Mouse (Mus musculus) splenic B cell, adult 2 months (primary cell): ENCODE data around the gene Trim26.
"Not testable (repeated sequence)": the region's sequence is repeated elsewhere in the genome, so short reads cannot be mapped to it uniquely, and the experiment has no call there.

Source experiments
- DNase-seq: peaks from one replicate; pipeline ENCODE4 v3.0.0-alpha.2; 2011; ENCODE audit warnings: low read depth, low spot score
- H3K27me3 ChIP-seq: 2 replicates; pipeline ENCODE4 v1.6.1; 2012; ENCODE audit warnings: mild to moderate bottlenecking, low read length, moderate library complexity, mixed read lengths; ENCODE audit not compliant: control insufficient read depth, poor library complexity, insufficient read depth, severe bottlenecking
- H3K36me3 ChIP-seq: 2 replicates; pipeline ENCODE4 v1.6.1; 2012; ENCODE audit warnings: mild to moderate bottlenecking, low read length, moderate library complexity, mixed read lengths; ENCODE audit not compliant: control insufficient read depth, poor library complexity, insufficient read depth, severe bottlenecking

Trim26 gene

GRCm38 (mm10) chr17:36869284-36869954, 32.5 kb downstream of the Trim26 start, which contains the start of gene Trim10:
Gene Trim10 (plus strand): TSS chr17:36869574.
- Histone ChIP-seq H3K27me3 (no peaks in the 10 kb centered on the region; the same call in 1 of the 2 replicates), H3K36me3 (no peaks in the 10 kb centered on the region)
- no peak for DNase-seq

- Histone ChIP-seq H3K36me3 (no peaks in the 10 kb centered on the region), H3K27me3 (no peaks in the 10 kb centered on the region; the same call in 1 of the 2 replicates)
- DNase-seq, result no peak
Observed at GRCm38 (mm10) chr17:36869955-36870810, 33.2 kb downstream of the Trim26 start.

- Histone ChIP-seq H3K27me3 (no peaks in the 10 kb centered on the region; the same call in 1 of the 2 replicates), H3K36me3 (no peaks in the 10 kb centered on the region)
- DNase-seq, result no peak
Observed at GRCm38 (mm10) chr17:36874636-36875035, 37.7 kb downstream of the Trim26 start.

- Histone ChIP-seq H3K27me3 (no peaks in the 10 kb centered on the region), H3K36me3 (no peaks in the 10 kb centered on the region)
- no peak for DNase-seq
Observed at GRCm38 (mm10) chr17:36883350-36883749, 46.4 kb downstream of the Trim26 start.

GRCm38 (mm10) chr17:36885132-36885790, 48.3 kb downstream of the Trim26 start:
- Histone ChIP-seq H3K27me3 (no peaks in the 10 kb centered on the region), H3K36me3 (no peaks in the 10 kb centered on the region)
- DNase-seq, result no peak

- DNase-seq, result peak; percentile 11
- Histone ChIP-seq H3K36me3 (no peaks in the 10 kb centered on the region), H3K27me3 (no peaks in the 10 kb centered on the region)
Observed at GRCm38 (mm10) chr17:36890073-36890903, 53.4 kb downstream of the Trim26 start, which contains the start of gene Trim40. Gene Trim40 (minus strand): TSS chr17:36890123.

- not testable (repeated sequence) for H3K27me3 ChIP-seq, DNase-seq, H3K36me3 ChIP-seq
Observed at GRCm38 (mm10) chr17:36891496-36891895, 54.6 kb downstream of the Trim26 start.

- peak; percentile 62 for DNase-seq
- no peaks in the 10 kb centered on the region for H3K27me3 ChIP-seq
- no peaks in the 10 kb centered on the region for H3K36me3 ChIP-seq
Observed at GRCm38 (mm10) chr17:36892362-36892761, 55.4 kb downstream of the Trim26 start.

- Histone ChIP-seq H3K36me3 (no peaks in the 10 kb centered on the region), H3K27me3 (no peaks in the 10 kb centered on the region)
- DNase-seq, result no peak
Observed at GRCm38 (mm10) chr17:36893387-36893786, 56.5 kb downstream of the Trim26 start.

GRCm38 (mm10) chr17:36896583-36896982, 59.6 kb downstream of the Trim26 start:
- DNase-seq, result peak; percentile 24
- H3K36me3 ChIP-seq, result no peaks in the 10 kb centered on the region
- no peaks in the 10 kb centered on the region for H3K27me3 ChIP-seq

GRCm38 (mm10) chr17:36897065-36897464, 60.1 kb downstream of the Trim26 start:
- H3K36me3 ChIP-seq, result no peaks in the 10 kb centered on the region
- no peaks in the 10 kb centered on the region for H3K27me3 ChIP-seq
- no peak for DNase-seq

GRCm38 (mm10) chr17:36897552-36898205, 60.7 kb downstream of the Trim26 start, which contains the start of gene Trim31:
Gene Trim31 (plus strand): TSS chr17:36898118.
- DNase-seq, result no peak
- H3K36me3 ChIP-seq, result no peaks in the 10 kb centered on the region
- H3K27me3 ChIP-seq, result no peaks in the 10 kb centered on the region

GRCm38 (mm10) chr17:36899376-36899775, 62.4 kb downstream of the Trim26 start:
- no peaks in the 10 kb centered on the region for H3K36me3 ChIP-seq
- no peak for DNase-seq
- H3K27me3 ChIP-seq, result no peaks in the 10 kb centered on the region

- H3K36me3 ChIP-seq, result no peaks in the 10 kb centered on the region
- no peak for DNase-seq
- no peaks in the 10 kb centered on the region for H3K27me3 ChIP-seq
Observed at GRCm38 (mm10) chr17:36900001-36900400, 63.1 kb downstream of the Trim26 start.
